Mouse (Mus musculus): ENCODE measurements at regions not wholly inside any gene's neighbourhood (a gene's known extent, or its start where the extent isn't known, plus 50 kb on each side); places are given as distances from the start of the nearest gene placed in this dataset.

DNA sequence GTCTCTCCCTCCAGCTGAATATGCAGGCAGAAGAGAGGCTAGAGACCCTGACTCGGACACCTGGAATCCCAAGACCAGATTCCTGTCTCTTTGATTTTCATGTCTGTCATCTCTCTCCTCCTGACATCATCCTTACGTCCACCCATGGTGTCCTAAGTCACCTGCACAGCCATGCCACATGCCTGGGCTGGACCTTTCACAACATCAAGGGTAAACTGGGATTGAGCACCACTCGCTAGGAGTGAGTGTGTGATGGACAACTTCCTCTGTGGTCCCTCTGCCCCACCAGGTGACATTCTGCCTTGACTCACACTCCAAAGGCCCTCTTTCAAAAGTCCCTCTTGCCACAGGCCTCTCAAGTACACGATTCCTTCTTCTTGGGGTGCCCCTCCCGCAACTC lies 244.1 kb downstream of the Bcl11b start:
- no peak for DNase-seq (ENCODE audit: low spot score)

DNA sequence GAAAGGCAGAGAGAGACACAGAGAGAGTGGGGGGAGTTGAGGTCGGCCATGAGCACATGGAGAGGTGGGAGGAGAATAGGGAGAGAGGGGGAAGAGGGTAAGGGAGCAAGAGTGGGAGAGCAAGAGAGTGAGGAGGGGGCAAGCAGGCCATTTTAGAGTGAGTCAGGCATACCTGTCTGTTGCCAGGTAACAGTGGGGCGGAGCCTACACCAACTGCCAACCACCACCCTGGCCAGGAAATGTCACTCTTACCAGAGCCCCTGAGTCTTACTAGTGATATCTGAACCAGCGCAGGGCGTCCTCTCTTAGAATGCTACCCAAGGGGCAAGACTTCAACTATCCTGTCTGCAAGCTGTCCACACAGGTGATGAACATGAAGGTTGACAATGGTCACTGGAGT lies 243.5 kb downstream of the Bcl11b start:
- no peak for DNase-seq (ENCODE audit: low spot score)

DNA sequence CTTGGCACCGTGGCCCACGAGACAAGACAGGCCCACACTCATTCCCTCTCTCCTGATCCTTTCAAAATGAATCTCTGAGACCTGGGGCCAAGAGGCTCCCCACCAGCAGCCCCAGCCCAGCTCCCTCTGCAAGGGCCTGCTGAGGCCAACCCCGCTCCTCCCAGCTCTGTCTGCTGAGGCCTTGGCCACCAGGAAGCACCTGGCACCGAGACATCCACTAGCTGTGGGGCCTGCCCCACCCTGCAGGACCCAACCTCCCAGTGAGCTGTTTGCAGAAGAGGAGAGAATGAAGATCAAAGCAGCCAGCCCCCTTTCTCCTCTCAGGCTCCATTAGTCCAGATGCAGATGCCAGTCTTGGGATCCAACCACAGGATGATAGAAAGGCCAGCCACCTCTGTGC lies 241.3 kb downstream of the Bcl11b start:
- no peak for DNase-seq (ENCODE audit: low spot score)

- DNase-seq (ENCODE audit: low spot score) = no peak
Measured at GRCm38 (mm10) chr12:107769801-107770515, 233.4 kb downstream of the Bcl11b start.

DNA sequence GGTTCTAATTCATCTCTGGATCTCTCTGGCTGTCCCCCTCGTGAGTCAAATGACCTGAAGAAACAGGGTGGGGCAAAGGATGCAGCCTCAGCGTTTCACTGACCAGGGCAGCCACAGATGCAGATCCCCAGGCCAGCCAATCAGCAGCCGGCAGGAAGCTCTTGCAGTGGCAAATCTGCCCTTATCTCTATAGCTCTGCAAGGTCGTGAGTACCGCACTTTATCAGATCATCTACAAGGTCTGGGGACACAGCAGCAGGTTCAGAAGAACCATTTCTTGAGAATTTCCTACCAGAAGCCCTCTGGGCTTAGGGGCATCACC lies 232.9 kb downstream of the Bcl11b start:
- DNase-seq (ENCODE audit: low spot score) = no peak

GRCm38 (mm10) chr12:107771325-107771724 lies 232.1 kb downstream of the Bcl11b start:
- DNase-seq (ENCODE audit: low spot score) = no peak

- DNase-seq (ENCODE audit: low spot score) = no peak
Measured at GRCm38 (mm10) chr12:107771809-107772208, 231.6 kb downstream of the Bcl11b start.

DNA sequence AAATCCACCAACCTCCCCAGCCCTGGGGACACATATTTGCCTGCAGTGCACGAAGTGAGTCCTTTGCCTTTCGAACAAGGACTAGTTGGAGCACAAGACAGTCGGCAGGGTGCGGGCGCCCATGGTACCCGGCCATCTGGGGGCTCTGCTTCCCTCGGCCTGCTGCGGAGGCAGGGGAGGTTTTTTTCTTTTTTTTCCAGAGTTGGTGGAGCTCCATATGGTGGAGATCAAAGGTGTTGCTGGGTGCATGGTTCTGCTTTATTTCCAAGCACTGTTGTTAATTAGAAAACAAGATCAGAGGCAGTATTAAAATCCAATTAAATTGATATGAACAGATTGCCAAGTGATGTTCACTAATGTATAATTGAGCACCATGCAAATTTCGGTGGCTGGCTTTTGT lies 225.4 kb downstream of the Bcl11b start:
- no peak for DNase-seq (ENCODE audit: low spot score)

DNA sequence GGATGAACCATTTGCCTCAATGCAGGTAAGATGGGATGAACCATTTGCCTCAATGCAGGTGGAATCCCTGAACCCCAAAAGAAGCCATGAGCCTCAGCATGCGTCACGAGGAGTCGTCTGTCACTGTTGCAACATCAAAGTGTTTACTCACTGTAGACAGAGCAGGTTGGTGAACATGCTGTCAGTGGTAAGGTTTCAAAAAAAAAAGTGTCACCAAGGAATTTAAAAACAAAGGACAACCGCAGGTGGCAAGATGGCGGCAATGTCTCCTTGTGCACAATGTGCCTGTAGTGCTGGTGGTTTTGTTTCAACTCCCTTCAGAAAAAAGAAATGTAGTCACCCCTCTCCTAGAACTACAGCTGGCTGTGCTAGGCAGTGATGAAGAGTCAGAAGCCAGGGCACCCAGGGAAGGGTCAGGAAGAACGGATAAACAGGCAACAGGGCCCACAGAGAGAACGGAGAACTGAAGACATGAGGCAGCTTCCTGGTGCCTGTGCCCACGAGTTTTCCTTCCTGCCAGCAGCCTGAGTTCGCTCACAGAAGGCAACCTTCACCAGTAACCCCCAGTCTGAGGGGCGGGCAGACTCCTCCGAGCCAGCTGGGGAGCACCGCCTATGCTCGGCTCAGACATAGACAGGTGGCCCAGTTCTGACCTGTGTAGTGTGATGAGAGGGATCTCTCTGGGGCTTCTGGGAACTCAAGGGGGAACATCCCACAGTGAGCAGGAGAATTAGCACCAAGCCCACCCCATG lies 223.9 kb downstream of the Bcl11b start:
- DNase-seq (ENCODE audit: low spot score) = no peak

GRCm38 (mm10) chr12:107782147-107782546 lies 221.3 kb downstream of the Bcl11b start:
- no peak for DNase-seq (ENCODE audit: low spot score)

DNA sequence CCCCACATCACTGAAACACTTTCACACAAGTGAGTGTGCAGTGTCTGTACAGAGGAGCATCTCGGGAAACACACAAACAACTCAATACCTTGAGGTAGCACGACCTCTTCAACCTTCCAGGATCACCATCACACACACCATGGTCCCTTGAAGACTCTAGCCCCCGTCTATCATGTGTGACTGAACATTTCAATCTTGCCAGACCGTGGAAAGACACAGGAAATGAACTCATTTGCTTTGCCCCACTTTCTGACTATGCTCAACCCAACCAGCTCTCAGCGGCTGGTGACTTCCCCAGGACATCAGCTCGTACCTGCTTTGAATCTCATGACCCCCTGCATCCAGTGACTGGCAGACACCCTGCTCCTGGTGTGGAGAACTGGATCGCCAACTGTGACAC lies 219.6 kb downstream of the Bcl11b start:
- DNase-seq (ENCODE audit: low spot score) = no peak

DNA sequence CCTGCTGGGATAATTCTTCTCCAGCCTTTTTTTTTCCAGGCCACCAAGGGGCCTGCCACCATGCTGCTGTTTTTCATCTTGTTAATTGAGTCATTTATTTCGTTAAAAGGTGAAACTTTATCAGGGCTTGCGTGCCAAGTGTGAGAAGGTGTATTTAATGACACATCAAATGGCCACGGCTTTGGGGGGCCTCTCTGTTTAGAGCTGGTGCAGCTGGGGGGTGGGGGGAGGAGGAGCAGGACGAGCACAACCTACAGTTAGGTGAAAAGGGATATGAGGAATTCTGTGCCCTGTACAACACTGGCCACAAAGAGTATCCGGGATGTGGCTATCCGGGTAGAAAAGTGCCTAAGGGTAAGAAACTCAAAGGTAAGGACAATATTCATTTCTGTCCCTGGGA lies 213.6 kb downstream of the Bcl11b start:
- DNase-seq (ENCODE audit: low spot score) = no peak

- DNase-seq (ENCODE audit: low spot score) = no peak
Measured at GRCm38 (mm10) chr12:107800296-107800695, 203.1 kb downstream of the Bcl11b start.

DNA sequence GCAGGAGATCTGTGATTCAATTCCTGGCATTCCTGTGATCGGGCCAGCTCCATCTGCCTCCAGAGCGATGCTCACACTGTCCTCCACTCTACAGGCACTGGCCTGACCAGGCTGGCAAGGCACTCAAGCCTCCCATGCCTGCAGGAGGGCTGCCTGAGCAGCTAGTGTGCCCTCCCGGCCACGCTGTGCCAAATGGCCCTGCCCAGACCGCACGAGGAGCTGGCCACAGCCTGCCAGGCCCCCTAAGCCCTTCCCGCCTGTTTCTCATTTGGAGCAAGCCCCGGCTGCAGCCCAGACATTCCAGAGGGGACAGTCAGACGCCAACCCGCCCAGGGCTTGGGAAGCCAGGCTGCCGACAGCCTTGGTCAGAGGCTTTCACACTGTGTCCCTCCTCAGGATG lies 195.8 kb downstream of the Bcl11b start:
- DNase-seq (ENCODE audit: low spot score) = no peak

GRCm38 (mm10) chr12:107808158-107808715 lies 195.2 kb downstream of the Bcl11b start:
- no peak for DNase-seq (ENCODE audit: low spot score)

DNA sequence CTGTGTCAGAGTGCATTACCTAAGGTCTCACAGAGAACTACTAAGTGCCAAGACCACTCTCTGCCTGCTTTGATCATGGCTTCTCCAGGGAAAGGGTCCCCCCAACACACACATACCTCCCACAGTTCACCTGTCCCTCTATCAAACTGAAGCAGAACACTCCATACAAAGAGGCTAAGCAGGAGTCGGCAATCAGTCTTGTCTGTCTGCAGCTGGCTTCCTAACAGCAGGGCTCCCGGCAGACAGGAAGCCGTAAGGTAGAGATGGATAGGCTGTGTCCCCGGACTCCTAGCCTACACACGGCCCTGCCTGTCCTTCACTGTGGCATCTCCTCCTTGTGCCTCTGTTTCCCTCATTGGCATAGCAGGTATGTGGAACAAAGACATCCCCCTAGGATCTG lies 192.2 kb downstream of the Bcl11b start:
- DNase-seq (ENCODE audit: low spot score) = no peak

- no peak for DNase-seq (ENCODE audit: low spot score)
Measured at GRCm38 (mm10) chr12:107812549-107813335, 190.7 kb downstream of the Bcl11b start.

DNA sequence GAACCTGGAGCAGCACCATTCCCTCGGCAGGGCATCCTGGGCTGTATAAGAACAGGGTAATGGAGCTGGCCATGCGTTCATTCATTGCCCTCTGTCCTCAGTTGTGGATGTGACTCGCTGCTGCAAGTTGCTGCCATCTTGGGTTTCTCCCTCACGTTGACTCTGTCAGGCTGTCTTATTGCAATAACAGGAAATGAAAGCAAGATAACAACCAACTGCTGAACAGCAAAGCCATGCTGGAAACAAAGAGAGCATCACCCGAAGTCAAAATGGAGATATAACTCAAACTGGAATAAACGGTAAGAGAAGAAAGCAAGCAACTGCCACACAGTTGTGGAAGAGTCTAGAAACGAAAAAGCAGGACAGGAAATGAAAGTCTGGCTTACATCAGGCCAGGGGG lies 188.5 kb downstream of the Bcl11b start:
- DNase-seq (ENCODE audit: low spot score) = no peak

GRCm38 (mm10) chr12:107823768-107824394 lies 179.5 kb downstream of the Bcl11b start:
- DNase-seq (ENCODE audit: low spot score) = no peak

DNA sequence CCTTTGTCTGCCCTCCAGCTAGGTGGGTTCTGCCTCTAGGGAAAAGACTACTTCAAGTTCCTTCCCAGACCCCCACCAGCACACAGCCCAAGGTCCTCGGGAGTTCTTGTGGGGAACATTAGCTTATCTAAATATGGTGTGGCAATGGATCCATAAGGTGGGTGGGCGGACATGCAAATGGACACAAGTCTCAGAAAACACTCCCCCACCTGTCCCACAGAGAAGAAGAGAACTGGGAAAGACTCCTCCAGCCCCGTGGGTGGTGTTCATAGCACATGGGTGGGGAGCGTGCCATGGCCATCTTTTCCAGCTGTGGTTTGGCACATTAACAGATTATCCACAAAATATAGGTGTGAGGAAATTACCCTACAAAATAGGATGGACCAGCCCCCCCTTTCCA lies 177.5 kb downstream of the Bcl11b start:
- no peak for DNase-seq (ENCODE audit: low spot score)

GRCm38 (mm10) chr12:107831400-107832128 lies 171.8 kb downstream of the Bcl11b start:
- DNase-seq (ENCODE audit: low spot score) = no peak

- no peak for DNase-seq (ENCODE audit: low spot score)
Measured at GRCm38 (mm10) chr12:107833001-107833400, 170.4 kb downstream of the Bcl11b start.
